Mouse (Mus musculus) CH12F3 (cell line): ENCODE measurements around the gene Safb.

Experiments used
- in situ Hi-C: fragments of 300-500 bp; cut with MboI; formaldehyde crosslinking; loops from 2 replicates; pipeline ENCODE4 v1.14.3; 2020; ENCODE audit warnings: low sequenced_read_pairs

The Safb gene

GRCm38 (mm10) chr17:56559386-56559785 is 25.2 kb upstream of the Safb start:
- in situ Hi-C loops = loop anchor here (5.0 kb wide), 1 partner anchor 202 kb away; no protein-coding TSS in a partner anchor

- in situ Hi-C loops = no loop called here
Observed at GRCm38 (mm10) chr17:56560131-56560530, 24.5 kb upstream of the Safb start.

GRCm38 (mm10) chr17:56561866-56562265 is 22.8 kb upstream of the Safb start:
- in situ Hi-C loops = no loop called here

- in situ Hi-C loops = no loop called here
Observed at GRCm38 (mm10) chr17:56566293-56566692, 18.3 kb upstream of the Safb start.

- in situ Hi-C loops = no loop called here
Observed at GRCm38 (mm10) chr17:56566918-56567317, 17.7 kb upstream of the Safb start.

GRCm38 (mm10) chr17:56567370-56567769 is 17.3 kb upstream of the Safb start:
- in situ Hi-C loops = no loop called here

- in situ Hi-C loops = no loop called here
Observed at GRCm38 (mm10) chr17:56570287-56570686, 14.3 kb upstream of the Safb start.

- in situ Hi-C loops = no loop called here
Observed at GRCm38 (mm10) chr17:56572154-56572553, 12.5 kb upstream of the Safb start.

- in situ Hi-C loops = no loop called here
Observed at GRCm38 (mm10) chr17:56572939-56573338, 11.7 kb upstream of the Safb start.

GRCm38 (mm10) chr17:56583071-56583470 is 1.6 kb upstream of the Safb start:
- in situ Hi-C loops = no loop called here

GRCm38 (mm10) chr17:56583611-56584256 is 891 bp upstream of the Safb start:
- in situ Hi-C loops = no loop called here

- in situ Hi-C loops = no loop called here
Observed at GRCm38 (mm10) chr17:56585171-56585821, 671 bp downstream of the Safb start.

GRCm38 (mm10) chr17:56587773-56588172 is 3.1 kb downstream of the Safb start:
- in situ Hi-C loops = no loop called here

- in situ Hi-C loops = no loop called here
Observed at GRCm38 (mm10) chr17:56588921-56589320, 4.3 kb downstream of the Safb start.

GRCm38 (mm10) chr17:56592553-56592952 is 7.9 kb downstream of the Safb start:
- in situ Hi-C loops = no loop called here

- in situ Hi-C loops = no loop called here
Observed at GRCm38 (mm10) chr17:56593527-56594271, 9.1 kb downstream of the Safb start.

- in situ Hi-C loops = no loop called here
Observed at GRCm38 (mm10) chr17:56603186-56604069, 18.8 kb downstream of the Safb start.

- in situ Hi-C loops = no loop called here
Observed at GRCm38 (mm10) chr17:56604070-56604380, 19.4 kb downstream of the Safb start.

- in situ Hi-C loops = no loop called here
Observed at GRCm38 (mm10) chr17:56604422-56604821, 19.8 kb downstream of the Safb start.

- in situ Hi-C loops = no loop called here
Observed at GRCm38 (mm10) chr17:56605431-56605830, 20.8 kb downstream of the Safb start.

GRCm38 (mm10) chr17:56607521-56608062 is 23.0 kb downstream of the Safb start:
- in situ Hi-C loops = no loop called here
